Mouse (Mus musculus): Measurements from ENCODE around the gene Mief1. TPM values are rescaled to one million over a fixed set of nuclear protein-coding genes. Genes with fewer than 3 reads are reported as not detected.
A peak's percentile ranks its signal among the peaks of the same experiment; 100 is the strongest.

Gene Mief1
- polyA plus RNA-seq, 1 experiment from 2014 or later, result 37.8 TPM

DNA sequence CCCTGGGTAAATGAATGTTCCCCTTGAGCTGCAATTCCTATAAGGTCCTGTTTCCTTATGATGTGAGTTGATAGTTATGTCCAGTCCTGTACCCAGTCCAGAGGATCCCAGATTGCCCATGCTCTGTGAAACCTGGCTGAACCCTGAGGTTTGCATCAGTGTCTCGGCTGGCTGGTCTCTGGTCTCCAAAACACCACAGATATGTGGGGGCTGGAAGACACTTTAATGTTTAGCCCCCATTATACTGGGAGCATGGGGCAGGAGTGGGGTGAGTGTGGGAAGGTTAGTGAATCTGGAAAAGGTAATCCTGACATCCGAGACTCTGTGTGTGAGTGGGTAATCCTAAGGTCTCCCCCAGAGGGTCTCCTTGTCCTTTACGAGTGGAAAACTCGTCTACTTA lies 765 bp upstream of the Mief1 start:
- peaks cover 30% of the 10 kb centered on the region for H3K4me1 ChIP-seq (replicated peaks)
- 66% methylated on average over 4 of the region's 4 CpGs for WGBS
- no peaks in the 10 kb centered on the region for H3K27me3 ChIP-seq
- peak; percentile 48 for ATAC-seq (ENCODE audit: low read depth)
- H3K9ac ChIP-seq, result peak overlapping the region; percentile 91
- H3K9me3 ChIP-seq, result no peaks in the 10 kb centered on the region
- peak overlapping the region; percentile 91; the same call in 1 of the 2 replicates for H3K4me3 ChIP-seq
- peak overlapping the region; percentile 93; the same call in 1 of the 2 replicates for H3K4me2 ChIP-seq
- peaks cover 24% of the 10 kb centered on the region for H3K36me3 ChIP-seq
- peak overlapping the region; percentile 87 for H3K27ac ChIP-seq (replicated peaks)

DNA sequence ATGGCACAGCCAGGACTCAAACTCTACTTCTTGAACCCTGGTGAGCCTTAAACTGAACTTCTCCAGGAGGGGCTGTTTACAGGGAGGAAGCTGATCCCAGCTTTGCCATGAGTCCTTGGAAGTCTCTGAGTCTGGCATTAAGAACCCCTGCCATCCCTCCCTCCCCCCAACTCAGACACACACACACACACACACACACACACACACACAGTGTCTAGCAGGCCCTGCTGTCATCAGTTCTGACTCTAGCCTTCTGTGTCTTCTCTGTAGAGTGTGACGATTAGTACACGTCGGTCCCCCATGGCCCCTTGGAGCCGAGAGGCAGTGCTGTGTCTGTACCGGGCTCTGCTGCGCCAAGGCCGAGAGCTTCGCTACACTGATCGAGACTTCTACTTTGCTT lies 1.7 kb downstream of the Mief1 start, which contains the start of gene AC140267.1:
Gene AC140267.1 (plus strand): TSS at position 301 of the 400 bp plus-strand sequence.
- H3K36me3 ChIP-seq, result peaks cover 42% of the 10 kb centered on the region
- H3K27me3 ChIP-seq, result no peaks in the 10 kb centered on the region
- H3K27ac ChIP-seq (replicated peaks), result peak within 1 kb of the TSS; percentile 87; the same call in 1 of the 2 replicates
- H3K9ac ChIP-seq, result peak within 1 kb of the TSS; percentile 91
- no peaks in the 10 kb centered on the region for H3K9me3 ChIP-seq
- WGBS, result 98% methylated on average over 9 of the region's 9 CpGs
- ATAC-seq (ENCODE audit: low read depth), result no peak
- peaks cover 30% of the 10 kb centered on the region for H3K4me1 ChIP-seq (replicated peaks)
- peak within 1 kb of the TSS; percentile 93 for H3K4me2 ChIP-seq
- peak within 1 kb of the TSS; percentile 91 for H3K4me3 ChIP-seq

DNA sequence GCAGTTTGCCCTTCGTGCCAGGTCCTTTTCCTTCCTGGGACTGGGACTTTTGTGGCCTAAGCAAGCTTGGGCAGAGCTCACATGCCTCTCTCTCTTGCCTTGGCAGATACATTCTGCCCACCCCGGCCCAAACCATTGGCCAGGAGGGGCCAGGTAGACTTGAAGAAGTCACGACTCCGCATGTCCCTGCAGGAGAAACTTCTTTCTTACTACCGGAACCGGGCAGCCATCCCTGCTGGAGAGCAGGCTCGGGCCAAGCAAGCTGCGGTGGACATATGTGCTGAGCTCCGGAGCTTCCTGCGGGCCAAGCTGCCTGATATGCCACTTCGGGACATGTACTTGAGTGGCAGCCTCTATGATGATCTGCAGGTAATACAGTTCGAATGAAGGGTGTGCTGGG lies 14.3 kb downstream of the Mief1 start:
- Histone ChIP-seq H3K9me3 (no peaks in the 10 kb centered on the region), H3K36me3 (peaks cover 89% of the 10 kb centered on the region), H3K27ac (replicated peaks) (no peak overlapping the region), H3K27me3 (no peaks in the 10 kb centered on the region), H3K9ac (no peak overlapping the region), H3K4me1 (replicated peaks) (no peaks in the 10 kb centered on the region), H3K4me3 (no peak overlapping the region), H3K4me2 (no peak overlapping the region)
- WGBS, result 94% methylated on average over 12 of the region's 12 CpGs
- ATAC-seq (ENCODE audit: low read depth), result no peak

DNA sequence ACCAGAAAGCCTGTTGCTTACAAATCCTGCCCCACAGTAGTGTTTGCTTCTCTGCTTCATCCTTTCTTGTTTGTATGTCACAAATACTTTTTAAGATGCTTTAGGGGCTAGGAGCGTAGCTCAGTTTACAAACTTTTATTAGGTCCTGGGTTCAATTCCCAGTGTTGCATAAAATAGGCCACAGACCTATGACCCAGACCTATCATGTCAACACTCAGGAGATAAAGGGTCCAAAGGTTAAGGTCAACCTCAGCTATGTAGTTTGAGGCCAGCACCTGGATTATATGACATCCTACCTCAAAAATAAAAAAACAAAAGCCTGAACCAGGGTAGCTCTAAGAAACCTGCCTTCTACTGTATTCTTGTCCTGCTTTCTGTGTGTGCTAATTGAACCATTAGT lies 14.8 kb downstream of the Mief1 start:
- Histone ChIP-seq H3K27ac (replicated peaks) (no peak overlapping the region), H3K4me3 (no peak overlapping the region), H3K9me3 (no peaks in the 10 kb centered on the region), H3K4me2 (no peak overlapping the region), H3K36me3 (peaks cover 84% of the 10 kb centered on the region), H3K27me3 (no peaks in the 10 kb centered on the region), H3K9ac (no peak overlapping the region), H3K4me1 (replicated peaks) (peaks cover 3% of the 10 kb centered on the region)
- no peak for ATAC-seq (ENCODE audit: low read depth)
- 98% methylated on average over 1 of the region's 1 CpGs for WGBS

DNA sequence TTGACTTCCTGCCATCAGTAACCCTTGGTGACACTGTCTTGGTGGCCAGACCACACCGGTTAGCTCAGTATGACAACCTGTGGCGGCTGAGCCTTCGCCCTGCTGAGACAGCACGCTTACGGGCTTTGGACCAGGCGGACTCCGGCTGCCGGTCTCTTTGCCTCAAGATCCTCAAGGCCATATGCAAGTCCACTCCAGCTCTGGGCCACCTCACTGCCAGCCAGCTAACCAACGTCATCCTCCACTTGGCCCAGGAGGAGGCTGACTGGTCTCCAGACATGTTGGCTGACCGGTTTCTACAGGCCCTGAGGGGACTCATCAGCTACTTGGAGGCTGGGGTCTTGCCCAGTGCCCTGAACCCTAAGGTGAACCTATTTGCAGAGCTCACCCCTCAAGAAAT lies 15.9 kb downstream of the Mief1 start:
- H3K27ac ChIP-seq (replicated peaks), result no peak overlapping the region
- H3K4me2 ChIP-seq, result no peak overlapping the region
- H3K27me3 ChIP-seq, result no peaks in the 10 kb centered on the region
- 96% methylated on average over 10 of the region's 10 CpGs for WGBS
- H3K9ac ChIP-seq, result no peak overlapping the region
- H3K4me3 ChIP-seq, result no peak overlapping the region
- H3K36me3 ChIP-seq, result peaks cover 74% of the 10 kb centered on the region
- no peaks in the 10 kb centered on the region for H3K9me3 ChIP-seq
- no peak for ATAC-seq (ENCODE audit: low read depth)
- H3K4me1 ChIP-seq (replicated peaks), result peaks cover 12% of the 10 kb centered on the region

DNA sequence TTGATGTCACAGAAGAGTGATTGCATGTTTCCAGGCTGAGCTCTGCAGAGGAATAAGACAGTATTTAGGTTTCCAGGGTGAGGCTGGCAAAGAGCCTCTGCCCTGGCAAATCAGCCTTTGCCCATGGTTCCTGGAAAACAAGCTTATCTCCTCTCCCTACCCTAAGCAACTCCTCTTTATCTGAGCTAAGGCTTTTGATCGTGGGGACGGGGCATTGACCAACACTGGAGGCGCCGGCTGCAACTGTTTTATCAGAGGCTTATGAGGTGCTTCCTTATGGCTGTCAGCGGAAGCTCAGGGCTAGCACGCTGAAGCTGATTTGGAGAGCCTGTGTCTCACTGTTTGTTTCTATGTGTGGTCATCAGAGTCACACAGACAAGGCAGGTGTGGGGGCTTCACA lies 16.8 kb downstream of the Mief1 start:
- H3K9ac ChIP-seq, result no peak overlapping the region
- WGBS, result 98% methylated on average over 6 of the region's 6 CpGs
- peaks cover 67% of the 10 kb centered on the region for H3K36me3 ChIP-seq
- H3K4me2 ChIP-seq, result no peak overlapping the region
- ATAC-seq (ENCODE audit: low read depth), result no peak
- H3K4me1 ChIP-seq (replicated peaks), result peaks cover 12% of the 10 kb centered on the region
- H3K4me3 ChIP-seq, result no peak overlapping the region
- H3K27me3 ChIP-seq, result no peaks in the 10 kb centered on the region
- no peak overlapping the region for H3K27ac ChIP-seq (replicated peaks)
- no peaks in the 10 kb centered on the region for H3K9me3 ChIP-seq

DNA sequence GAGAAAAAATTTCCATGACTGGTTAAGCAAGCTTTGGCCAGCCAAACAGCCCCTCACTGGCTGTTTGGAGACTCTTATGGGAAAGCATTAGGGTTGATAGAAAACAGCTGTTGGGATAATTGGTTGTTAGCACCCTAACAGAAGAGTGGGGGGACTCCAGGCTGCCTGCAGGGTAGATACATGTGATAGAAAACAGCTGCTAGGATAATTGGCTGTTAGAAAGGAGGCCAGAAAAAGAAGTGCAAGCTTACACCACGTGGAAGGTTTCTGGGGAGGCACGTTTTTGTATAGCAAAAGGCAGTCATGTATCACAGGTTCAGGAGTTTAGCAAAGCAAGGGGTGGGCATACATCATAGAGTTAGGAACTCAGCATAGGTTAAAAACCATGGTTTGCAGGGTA lies 19.7 kb downstream of the Mief1 start:
- Histone ChIP-seq H3K9me3 (no peaks in the 10 kb centered on the region), H3K9ac (no peak overlapping the region), H3K4me1 (replicated peaks) (peaks cover 34% of the 10 kb centered on the region), H3K27me3 (no peaks in the 10 kb centered on the region), H3K4me2 (no peak overlapping the region), H3K36me3 (peaks cover 63% of the 10 kb centered on the region), H3K27ac (replicated peaks) (peak overlapping the region; percentile 99), H3K4me3 (no peak overlapping the region)
- ATAC-seq (ENCODE audit: low read depth), result no peak
- WGBS, result 48% methylated on average over 2 of the region's 2 CpGs

DNA sequence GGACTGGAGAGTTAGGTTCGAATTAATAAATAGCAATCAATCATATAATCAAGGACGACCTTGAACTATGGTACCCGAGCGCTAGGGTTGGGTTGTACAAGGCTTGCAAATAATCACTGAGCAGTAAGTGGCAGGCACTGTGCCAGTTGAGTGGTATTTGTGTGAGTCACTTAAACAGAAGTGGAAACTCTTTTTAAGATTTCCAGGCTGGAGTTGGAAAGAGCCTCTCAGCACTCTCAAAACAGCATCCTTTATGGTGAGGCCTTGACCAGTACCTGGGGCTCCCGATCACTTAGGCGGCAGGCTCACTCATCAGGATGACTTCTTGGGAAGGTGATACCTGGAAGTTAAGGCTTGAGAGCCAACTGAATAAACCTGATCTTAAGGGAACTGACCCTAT lies 20.4 kb downstream of the Mief1 start:
- no peak for ATAC-seq (ENCODE audit: low read depth)
- Histone ChIP-seq H3K36me3 (peaks cover 63% of the 10 kb centered on the region), H3K4me1 (replicated peaks) (peaks cover 37% of the 10 kb centered on the region), H3K9ac (peak overlapping the region; percentile 89), H3K4me2 (peak overlapping the region; percentile 100), H3K27me3 (no peaks in the 10 kb centered on the region), H3K9me3 (no peaks in the 10 kb centered on the region), H3K4me3 (peak overlapping the region; percentile 100), H3K27ac (replicated peaks) (peak overlapping the region; percentile 99)
- WGBS, result 50% methylated on average over 6 of the region's 6 CpGs

DNA sequence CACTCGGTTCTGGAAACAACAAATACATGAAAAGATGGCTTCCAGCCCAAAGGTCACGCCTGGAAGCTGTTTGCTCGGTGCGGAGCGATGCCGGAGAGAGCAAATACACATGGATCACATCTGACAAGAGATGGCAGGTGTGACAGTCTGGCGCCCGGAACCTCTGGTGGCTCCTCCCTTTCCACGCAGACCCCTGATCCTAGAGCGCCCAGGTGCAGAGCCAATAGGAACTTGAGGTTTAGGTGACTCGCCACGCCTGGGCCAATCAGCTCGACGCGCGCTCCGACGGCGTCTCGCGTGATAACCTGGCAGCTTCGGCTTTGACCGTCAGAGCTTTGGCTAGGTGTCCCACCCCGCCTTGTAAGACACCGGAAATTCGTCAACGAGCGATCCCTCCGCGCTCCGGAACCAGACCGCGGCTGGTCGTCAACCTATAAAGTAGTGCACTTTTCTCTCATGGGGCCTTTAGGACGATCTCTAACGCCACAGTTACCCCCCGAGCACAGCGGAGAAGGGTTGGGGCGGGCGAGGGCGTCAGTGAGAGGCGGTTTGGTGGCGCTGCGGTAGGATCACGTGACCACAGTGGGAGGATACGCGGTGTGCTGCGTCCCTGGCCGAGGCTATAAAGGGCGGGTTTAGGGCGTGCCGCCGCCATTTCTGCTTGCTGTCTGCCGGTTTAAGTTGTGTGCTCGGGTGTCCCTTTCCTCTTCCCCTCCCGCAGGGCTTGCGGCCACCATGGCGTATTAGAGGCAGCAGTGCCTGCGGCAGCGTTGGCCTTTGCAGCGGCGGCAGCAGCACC lies 21.2 kb downstream of the Mief1 start, which contains the start of gene Atf4:
Gene Atf4 (plus strand): TSS at position 338 of the 799 bp plus-strand sequence.
- peak; percentile 97 for ATAC-seq (ENCODE audit: low read depth)
- Histone ChIP-seq H3K4me1 (replicated peaks) (peaks cover 37% of the 10 kb centered on the region), H3K9ac (peak within 1 kb of the TSS; percentile 100), H3K27ac (replicated peaks) (peak within 1 kb of the TSS; percentile 99), H3K4me2 (peak within 1 kb of the TSS; percentile 100), H3K9me3 (no peaks in the 10 kb centered on the region), H3K4me3 (peak within 1 kb of the TSS; percentile 100), H3K36me3 (peaks cover 62% of the 10 kb centered on the region), H3K27me3 (no peaks in the 10 kb centered on the region)
- WGBS, result under 1% methylated on average over 62 of the region's 62 CpGs

DNA sequence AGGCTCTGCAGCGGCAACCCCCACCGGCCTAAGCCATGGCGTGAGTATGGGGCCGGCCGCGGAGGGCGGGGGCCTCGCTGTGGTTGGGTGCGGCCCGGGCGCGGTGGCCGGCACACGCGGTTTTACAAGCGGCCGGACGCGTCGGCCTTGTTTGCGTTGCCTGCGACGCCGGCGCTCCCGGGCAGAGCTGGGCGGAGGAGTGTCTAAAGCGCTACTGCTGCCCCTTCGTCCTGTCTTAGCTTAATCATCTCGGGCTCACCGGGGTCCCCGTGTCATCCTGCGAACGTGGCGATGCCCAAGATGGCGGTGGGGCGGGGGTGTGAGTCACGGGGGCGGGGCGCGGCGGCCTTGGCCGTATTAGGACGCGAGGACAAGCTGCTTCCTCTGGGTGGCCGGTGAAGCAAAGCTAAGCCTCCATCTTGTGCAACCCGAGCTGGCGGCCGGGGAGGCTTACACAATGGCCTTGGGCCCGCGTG lies 21.9 kb downstream of the Mief1 start:
- WGBS, result under 1% methylated on average over 51 of the region's 51 CpGs
- Histone ChIP-seq H3K27me3 (no peaks in the 10 kb centered on the region), H3K9ac (peak overlapping the region; percentile 100), H3K9me3 (no peaks in the 10 kb centered on the region), H3K27ac (replicated peaks) (peak overlapping the region; percentile 99), H3K4me3 (peak overlapping the region; percentile 100), H3K36me3 (peaks cover 60% of the 10 kb centered on the region), H3K4me1 (replicated peaks) (peaks cover 37% of the 10 kb centered on the region), H3K4me2 (peak overlapping the region; percentile 100)
- peak; percentile 12 for ATAC-seq (ENCODE audit: low read depth)

DNA sequence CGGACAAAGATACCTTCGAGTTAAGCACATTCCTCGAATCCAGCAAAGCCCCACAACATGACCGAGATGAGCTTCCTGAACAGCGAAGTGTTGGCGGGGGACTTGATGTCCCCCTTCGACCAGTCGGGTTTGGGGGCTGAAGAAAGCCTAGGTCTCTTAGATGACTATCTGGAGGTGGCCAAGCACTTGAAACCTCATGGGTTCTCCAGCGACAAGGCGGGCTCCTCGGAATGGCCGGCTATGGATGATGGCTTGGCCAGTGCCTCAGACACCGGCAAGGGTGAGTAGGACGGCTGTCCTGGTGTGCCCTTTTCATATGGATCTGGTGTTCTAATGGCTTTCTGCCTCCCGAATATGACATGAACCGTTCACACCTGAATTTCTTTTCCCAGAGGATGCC lies 22.4 kb downstream of the Mief1 start:
- no peaks in the 10 kb centered on the region for H3K9me3 ChIP-seq
- peaks cover 59% of the 10 kb centered on the region for H3K36me3 ChIP-seq
- peak overlapping the region; percentile 99 for H3K27ac ChIP-seq (replicated peaks)
- peak overlapping the region; percentile 100 for H3K4me3 ChIP-seq
- no peaks in the 10 kb centered on the region for H3K27me3 ChIP-seq
- H3K9ac ChIP-seq, result peak overlapping the region; percentile 100
- peaks cover 37% of the 10 kb centered on the region for H3K4me1 ChIP-seq (replicated peaks)
- H3K4me2 ChIP-seq, result peak overlapping the region; percentile 100
- 15% methylated on average over 16 of the region's 16 CpGs for WGBS
- ATAC-seq (ENCODE audit: low read depth), result no peak

DNA sequence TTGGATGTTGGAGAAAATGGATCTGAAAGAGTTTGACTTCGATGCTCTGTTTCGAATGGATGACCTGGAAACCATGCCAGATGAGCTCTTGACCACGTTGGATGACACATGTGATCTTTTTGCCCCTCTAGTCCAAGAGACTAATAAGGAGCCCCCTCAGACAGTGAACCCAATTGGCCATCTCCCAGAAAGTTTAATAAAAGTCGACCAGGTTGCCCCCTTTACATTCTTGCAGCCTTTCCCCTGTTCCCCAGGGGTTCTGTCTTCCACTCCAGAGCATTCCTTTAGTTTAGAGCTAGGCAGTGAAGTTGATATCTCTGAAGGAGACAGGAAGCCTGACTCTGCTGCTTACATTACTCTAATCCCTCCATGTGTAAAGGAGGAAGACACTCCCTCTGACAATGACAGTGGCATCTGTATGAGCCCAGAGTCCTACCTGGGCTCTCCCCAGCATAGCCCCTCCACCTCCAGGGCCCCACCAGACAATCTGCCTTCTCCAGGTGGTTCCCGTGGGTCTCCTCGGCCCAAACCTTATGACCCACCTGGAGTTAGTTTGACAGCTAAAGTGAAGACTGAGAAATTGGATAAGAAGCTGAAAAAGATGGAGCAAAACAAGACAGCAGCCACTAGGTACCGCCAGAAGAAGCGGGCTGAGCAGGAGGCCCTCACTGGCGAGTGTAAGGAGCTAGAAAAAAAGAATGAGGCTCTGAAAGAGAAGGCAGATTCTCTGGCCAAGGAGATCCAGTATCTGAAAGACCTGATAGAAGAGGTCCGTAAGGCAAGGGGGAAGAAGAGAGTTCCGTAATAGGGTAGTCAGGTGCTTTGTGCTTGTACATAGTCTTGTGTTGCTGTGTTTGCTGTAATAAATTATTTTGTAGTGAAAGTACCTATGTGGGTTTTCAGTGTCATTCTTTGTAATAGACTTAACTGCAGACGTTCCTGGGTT lies 23.1 kb downstream of the Mief1 start:
- no peak for ATAC-seq (ENCODE audit: low read depth)
- Histone ChIP-seq H3K27me3 (no peaks in the 10 kb centered on the region), H3K36me3 (peaks cover 52% of the 10 kb centered on the region), H3K4me3 (peak overlapping the region; percentile 100), H3K4me2 (peak overlapping the region; percentile 100), H3K27ac (replicated peaks) (peak overlapping the region; percentile 99), H3K9ac (peak overlapping the region; percentile 100), H3K4me1 (replicated peaks) (peaks cover 37% of the 10 kb centered on the region), H3K9me3 (no peaks in the 10 kb centered on the region)
- 71% methylated on average over 12 of the region's 12 CpGs for WGBS

Data from neural tube, embryonic 13.5 days (tissue).